Mouse (Mus musculus): ENCODE measurements at regions not wholly inside any gene's neighbourhood (a gene's known extent, or its start where the extent isn't known, plus 50 kb on each side); places are given as distances from the start of the nearest gene placed in this dataset.

DNA sequence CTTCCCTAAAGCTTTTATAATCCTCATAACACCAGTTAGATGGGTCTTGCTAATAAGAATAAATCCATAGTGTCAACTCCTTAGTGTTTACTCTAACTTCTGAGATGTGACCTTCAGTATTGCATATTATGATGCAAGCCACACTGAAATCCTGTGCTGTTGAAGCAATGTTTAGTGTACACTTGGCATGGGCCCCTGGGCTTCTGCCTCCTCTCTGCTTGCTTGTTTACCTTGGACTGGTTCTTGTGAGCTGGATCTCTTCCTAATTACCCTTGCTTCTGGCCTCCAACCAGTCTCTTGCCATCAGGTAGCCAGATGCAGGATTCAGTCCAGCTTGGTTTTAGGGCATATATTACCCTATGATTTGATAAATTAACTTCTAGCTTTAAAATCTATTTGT is 57.0 kb downstream of the Rgs2 start:
- H3K27me3 ChIP-seq = no peaks in the 10 kb centered on the region
- H3K36me3 ChIP-seq = no peaks in the 10 kb centered on the region
- no peaks in the 10 kb centered on the region for H3K9me3 ChIP-seq (replicated peaks)
- H3K4me3 ChIP-seq (replicated peaks) = no peak overlapping the region
- H3K9ac ChIP-seq = no peak overlapping the region
- H3K27ac ChIP-seq (replicated peaks) = no peak overlapping the region
- H3K4me1 ChIP-seq = no peaks in the 10 kb centered on the region; the same call in 1 of the 2 replicates
- ATAC-seq (ENCODE audit: insufficient number of reproducible peaks, low FRiP score, low TSS enrichment, low read depth) = no peak
- H3K4me2 ChIP-seq (replicated peaks) = no peak overlapping the region

- ATAC-seq (ENCODE audit: insufficient number of reproducible peaks, low FRiP score, low TSS enrichment, low read depth) = peak; percentile 70; the same call in 1 of the 2 replicates
- Histone ChIP-seq H3K9me3 (replicated peaks) (no peaks in the 10 kb centered on the region), H3K4me1 (0 out of 2 replicates have a peak, but pooled peaks cover 4% of the 10 kb centered on the region), H3K27me3 (no peaks in the 10 kb centered on the region), H3K4me2 (replicated peaks) (no peak overlapping the region), H3K36me3 (no peaks in the 10 kb centered on the region), H3K4me3 (replicated peaks) (no peak overlapping the region), H3K27ac (replicated peaks) (no peak overlapping the region), H3K9ac (no peak overlapping the region)
- WGBS = 60% methylated on average over 5 of the region's 5 CpGs
These were observed 62.5 kb downstream of the Rgs2 start for GRCm38 (mm10) chr1:143941465-143941864.

DNA sequence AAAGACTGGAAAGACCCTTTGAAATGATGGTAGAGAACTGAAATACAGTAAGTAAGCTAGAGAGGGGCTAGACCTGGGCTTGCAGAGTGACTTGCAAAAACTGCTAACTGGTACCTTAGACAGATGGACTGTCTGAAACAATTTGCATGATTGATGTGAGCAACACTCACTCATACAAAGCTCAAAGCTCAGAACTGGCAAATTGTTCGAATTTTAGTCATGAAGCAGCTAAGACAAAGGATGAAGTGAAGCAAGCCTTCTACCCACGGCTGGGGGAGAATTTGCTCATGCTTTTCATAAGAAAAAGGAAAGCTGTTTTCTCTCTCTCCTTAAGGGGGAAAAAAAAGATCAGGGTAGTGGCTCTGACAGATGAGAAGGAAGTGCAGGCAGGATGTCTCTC is 64.5 kb downstream of the Rgs2 start:
- ATAC-seq (ENCODE audit: insufficient number of reproducible peaks, low FRiP score, low TSS enrichment, low read depth) = no peak
- Histone ChIP-seq H3K27ac (replicated peaks) (no peak overlapping the region), H3K4me2 (replicated peaks) (no peak overlapping the region), H3K9ac (no peak overlapping the region), H3K9me3 (replicated peaks) (no peaks in the 10 kb centered on the region), H3K4me3 (replicated peaks) (no peak overlapping the region), H3K4me1 (0 out of 2 replicates have a peak, but pooled peaks cover 4% of the 10 kb centered on the region), H3K27me3 (no peaks in the 10 kb centered on the region), H3K36me3 (no peaks in the 10 kb centered on the region)
- WGBS = 30% methylated on average over 2 of the region's 2 CpGs

DNA sequence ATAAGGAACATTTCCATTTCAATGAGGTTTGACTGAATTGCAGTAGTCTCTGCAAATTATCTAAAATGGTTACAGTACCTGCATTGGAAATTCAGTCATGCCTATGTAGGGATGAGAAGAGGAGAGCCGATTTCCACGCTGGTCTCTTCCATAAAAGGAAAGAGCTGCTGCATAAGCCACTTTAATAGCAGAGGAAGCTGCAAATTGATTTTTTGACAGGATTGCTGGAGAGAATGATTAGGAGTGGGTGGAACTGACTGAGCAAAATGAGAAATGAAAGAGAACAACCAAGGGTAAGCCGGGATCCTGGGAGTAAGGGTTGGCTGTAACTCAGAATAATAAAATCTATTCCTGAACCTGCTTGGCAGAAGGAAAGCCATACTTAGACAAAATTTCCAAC is 65.4 kb downstream of the Rgs2 start:
- no peak overlapping the region for H3K4me2 ChIP-seq (replicated peaks)
- ATAC-seq (ENCODE audit: insufficient number of reproducible peaks, low FRiP score, low TSS enrichment, low read depth) = no peak
- 73% methylated on average over 3 of the region's 3 CpGs for WGBS
- no peak overlapping the region for H3K9ac ChIP-seq
- no peaks in the 10 kb centered on the region for H3K9me3 ChIP-seq (replicated peaks)
- H3K4me3 ChIP-seq (replicated peaks) = no peak overlapping the region
- no peaks in the 10 kb centered on the region for H3K36me3 ChIP-seq
- H3K27ac ChIP-seq (replicated peaks) = no peak overlapping the region
- no peaks in the 10 kb centered on the region for H3K27me3 ChIP-seq
- H3K4me1 ChIP-seq = 0 out of 2 replicates have a peak, but pooled peaks cover 4% of the 10 kb centered on the region

DNA sequence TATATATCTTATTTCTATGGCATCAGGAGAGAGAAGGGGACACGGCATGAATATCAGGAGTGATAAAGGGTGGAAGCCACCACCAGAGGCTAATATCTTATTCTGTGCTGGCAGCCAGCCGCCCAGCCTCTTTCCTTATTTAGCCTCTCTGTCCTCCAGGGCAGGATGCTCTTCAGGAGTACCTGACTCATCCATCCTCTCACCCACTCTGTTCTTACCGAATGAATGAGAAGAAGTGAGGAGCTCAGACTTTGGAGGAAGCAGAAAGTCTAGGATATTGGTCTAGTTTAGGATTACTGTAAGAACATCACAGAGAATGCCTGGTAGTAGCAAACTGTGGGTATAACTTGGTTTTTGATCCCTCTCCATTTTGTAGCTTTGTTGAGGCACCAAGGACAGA is 73.2 kb downstream of the Rgs2 start:
- ATAC-seq (ENCODE audit: insufficient number of reproducible peaks, low FRiP score, low TSS enrichment, low read depth) = no peak
- WGBS = 80% methylated on average over 3 of the region's 3 CpGs
- Histone ChIP-seq H3K36me3 (no peaks in the 10 kb centered on the region), H3K4me3 (replicated peaks) (no peak overlapping the region), H3K27me3 (no peaks in the 10 kb centered on the region), H3K4me2 (replicated peaks) (no peak overlapping the region), H3K9ac (no peak overlapping the region), H3K27ac (replicated peaks) (no peak overlapping the region), H3K9me3 (replicated peaks) (no peaks in the 10 kb centered on the region), H3K4me1 (no peaks in the 10 kb centered on the region)

DNA sequence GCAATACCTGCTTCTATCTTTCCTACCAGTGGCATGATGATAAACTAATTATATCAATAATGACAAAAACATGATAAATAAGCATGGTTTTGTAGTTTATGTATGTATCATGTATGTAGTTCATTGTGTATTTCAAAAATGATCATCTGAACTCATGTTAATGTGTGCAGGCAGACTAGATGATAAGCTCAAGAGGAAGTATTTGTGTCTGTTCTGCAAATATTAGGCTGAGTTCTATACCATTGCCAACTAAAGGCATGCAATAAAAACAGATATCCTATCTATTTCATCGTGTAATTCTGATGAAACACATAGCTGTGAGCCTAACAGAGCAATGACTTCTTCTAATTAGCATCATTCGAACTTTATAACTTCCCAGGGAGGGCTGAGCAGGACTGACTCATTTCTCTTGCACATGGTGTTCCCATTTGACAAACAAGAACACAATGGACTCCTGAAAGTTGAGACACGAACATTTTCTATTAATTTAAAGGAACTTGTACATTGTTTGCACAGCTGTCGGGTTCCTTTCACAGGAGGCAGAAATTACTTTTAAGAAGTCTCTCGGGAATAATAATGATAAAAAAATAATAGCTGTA is 74.3 kb downstream of the Rgs2 start:
- 61% methylated on average over 5 of the region's 5 CpGs for WGBS
- Histone ChIP-seq H3K4me3 (replicated peaks) (no peak overlapping the region), H3K9me3 (replicated peaks) (no peaks in the 10 kb centered on the region), H3K36me3 (no peaks in the 10 kb centered on the region), H3K4me1 (no peaks in the 10 kb centered on the region), H3K4me2 (replicated peaks) (no peak overlapping the region), H3K9ac (no peak overlapping the region), H3K27ac (replicated peaks) (no peak overlapping the region), H3K27me3 (no peaks in the 10 kb centered on the region)
- no peak for ATAC-seq (ENCODE audit: insufficient number of reproducible peaks, low FRiP score, low TSS enrichment, low read depth)

DNA sequence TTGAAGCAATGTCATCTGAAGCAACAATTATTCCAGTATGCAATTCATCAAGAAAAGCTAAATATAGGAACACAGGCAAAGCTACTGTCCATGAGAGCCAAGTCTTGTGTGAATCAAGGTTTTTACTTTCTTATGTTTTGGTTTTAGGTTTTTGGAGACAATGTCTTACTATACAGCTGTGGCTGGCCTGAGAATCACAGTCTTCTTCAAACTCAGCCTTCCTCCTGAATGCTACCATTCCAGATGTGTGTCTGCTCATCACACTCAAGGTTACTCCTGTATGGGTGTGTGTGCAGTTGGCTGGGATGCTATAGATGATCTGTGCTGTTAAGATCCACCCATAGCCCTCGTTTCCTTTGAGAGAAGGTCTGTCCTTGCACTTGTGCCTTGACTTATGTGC is 81.5 kb downstream of the Rgs2 start:
- H3K9ac ChIP-seq = no peak overlapping the region
- 57% methylated on average over 1 of the region's 1 CpGs for WGBS
- no peaks in the 10 kb centered on the region for H3K36me3 ChIP-seq
- no peak for ATAC-seq (ENCODE audit: insufficient number of reproducible peaks, low FRiP score, low TSS enrichment, low read depth)
- no peaks in the 10 kb centered on the region for H3K9me3 ChIP-seq (replicated peaks)
- no peak overlapping the region for H3K4me3 ChIP-seq (replicated peaks)
- H3K27ac ChIP-seq (replicated peaks) = 0 out of 2 replicates have a peak overlapping the region, but pooled peaks have one; percentile 34
- H3K4me2 ChIP-seq (replicated peaks) = no peak overlapping the region
- H3K27me3 ChIP-seq = no peaks in the 10 kb centered on the region
- H3K4me1 ChIP-seq = peaks cover 9% of the 10 kb centered on the region; the same call in 1 of the 2 replicates

DNA sequence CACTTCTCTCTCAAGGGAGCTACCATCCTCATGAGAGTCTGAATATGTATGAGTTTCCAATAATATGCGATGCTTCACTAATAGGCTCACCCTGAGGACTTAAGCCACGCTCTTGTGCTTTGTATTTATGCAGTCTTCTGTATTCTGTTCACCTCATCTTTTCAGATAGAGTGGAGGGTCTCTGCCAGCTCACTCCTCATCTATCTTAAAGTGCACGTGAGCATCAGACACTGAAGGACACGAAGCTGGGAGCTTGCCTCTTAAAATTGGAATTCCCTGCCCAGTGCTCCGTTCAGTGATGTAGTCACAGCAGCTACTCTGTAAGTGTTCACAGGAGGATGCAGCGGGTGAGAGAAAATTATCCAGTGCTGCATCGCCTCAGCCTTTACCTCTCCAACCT is 83.7 kb downstream of the Rgs2 start:
- H3K27ac ChIP-seq (replicated peaks) = no peak overlapping the region
- no peak for ATAC-seq (ENCODE audit: insufficient number of reproducible peaks, low FRiP score, low TSS enrichment, low read depth)
- H3K4me2 ChIP-seq (replicated peaks) = no peak overlapping the region
- H3K4me3 ChIP-seq (replicated peaks) = no peak overlapping the region
- WGBS = 78% methylated on average over 7 of the region's 7 CpGs
- H3K27me3 ChIP-seq = no peaks in the 10 kb centered on the region
- no peaks in the 10 kb centered on the region for H3K36me3 ChIP-seq
- no peak overlapping the region for H3K9ac ChIP-seq
- H3K4me1 ChIP-seq = peaks cover 9% of the 10 kb centered on the region; the same call in 1 of the 2 replicates
- H3K9me3 ChIP-seq (replicated peaks) = no peaks in the 10 kb centered on the region

DNA sequence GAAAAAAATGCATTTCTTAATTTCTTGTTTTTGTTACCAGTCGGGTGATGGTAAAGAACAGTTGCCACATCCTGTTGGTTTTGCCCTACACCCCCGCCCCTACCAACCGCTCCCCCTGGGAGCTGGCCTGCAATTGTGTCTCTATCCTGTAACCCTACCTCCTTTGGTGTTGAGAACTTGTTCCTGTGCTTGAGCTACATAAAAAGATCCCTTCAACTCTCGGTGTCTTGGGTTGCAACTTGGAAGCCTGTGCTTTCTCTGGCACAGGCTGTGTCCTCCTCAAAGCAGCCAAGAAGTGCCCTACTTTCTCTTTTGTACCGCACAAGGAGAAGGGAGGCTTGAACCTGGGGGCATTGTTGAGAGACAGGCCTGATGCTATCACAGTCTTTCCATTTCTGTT is 85.0 kb downstream of the Rgs2 start:
- Histone ChIP-seq H3K4me2 (replicated peaks) (no peak overlapping the region), H3K9me3 (replicated peaks) (no peaks in the 10 kb centered on the region), H3K9ac (no peak overlapping the region), H3K36me3 (no peaks in the 10 kb centered on the region), H3K4me1 (peaks cover 9% of the 10 kb centered on the region; the same call in 1 of the 2 replicates), H3K27me3 (no peaks in the 10 kb centered on the region), H3K27ac (replicated peaks) (0 out of 2 replicates have a peak overlapping the region, but pooled peaks have one; percentile 11), H3K4me3 (replicated peaks) (no peak overlapping the region)
- 59% methylated on average over 5 of the region's 5 CpGs for WGBS
- no peak for ATAC-seq (ENCODE audit: insufficient number of reproducible peaks, low FRiP score, low TSS enrichment, low read depth)

DNA sequence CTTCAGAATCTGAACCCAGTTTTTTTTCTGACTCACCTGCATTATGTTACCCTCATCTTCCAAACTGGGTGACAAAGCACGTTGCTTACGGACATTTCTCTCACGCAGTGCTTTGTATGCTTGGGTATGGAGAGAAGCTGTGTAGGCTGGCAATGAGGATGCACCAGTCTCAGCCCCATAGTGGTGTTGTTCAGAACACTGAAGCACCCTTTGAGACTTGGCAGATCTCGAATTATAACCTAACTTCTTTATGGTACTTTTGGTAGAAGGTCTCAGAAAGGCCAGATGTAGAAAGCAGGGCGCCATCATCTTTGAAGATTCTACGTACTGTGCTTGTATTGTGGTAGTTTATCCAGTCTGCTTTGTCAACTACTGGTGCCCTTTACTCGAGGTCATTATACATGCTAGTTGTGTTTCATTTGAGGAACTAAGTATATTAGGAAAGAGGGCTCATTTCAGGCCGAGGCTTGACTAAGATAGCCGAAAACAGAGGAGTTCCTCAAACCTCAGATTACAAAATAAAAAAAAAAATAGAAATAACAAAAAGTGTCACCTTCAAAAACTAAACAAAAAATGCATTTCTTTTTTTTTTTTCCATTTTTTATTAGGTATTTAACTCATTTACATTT is 85.7 kb downstream of the Rgs2 start:
- H3K4me3 ChIP-seq (replicated peaks) = no peak overlapping the region
- no peak overlapping the region for H3K27ac ChIP-seq (replicated peaks)
- H3K27me3 ChIP-seq = no peaks in the 10 kb centered on the region
- 89% methylated on average over 9 of the region's 9 CpGs for WGBS
- no peak overlapping the region for H3K4me2 ChIP-seq (replicated peaks)
- no peak for ATAC-seq (ENCODE audit: insufficient number of reproducible peaks, low FRiP score, low TSS enrichment, low read depth)
- peaks cover 9% of the 10 kb centered on the region; the same call in 1 of the 2 replicates for H3K4me1 ChIP-seq
- no peaks in the 10 kb centered on the region for H3K36me3 ChIP-seq
- no peak overlapping the region for H3K9ac ChIP-seq
- H3K9me3 ChIP-seq (replicated peaks) = no peaks in the 10 kb centered on the region

GRCm38 (mm10) chr1:143917623-143918022 is 86.3 kb downstream of the Rgs2 start:
- no peak for ATAC-seq (ENCODE audit: insufficient number of reproducible peaks, low FRiP score, low TSS enrichment, low read depth)
- H3K4me2 ChIP-seq (replicated peaks) = no peak overlapping the region
- H3K36me3 ChIP-seq = no peaks in the 10 kb centered on the region
- H3K27ac ChIP-seq (replicated peaks) = no peak overlapping the region
- no peaks in the 10 kb centered on the region for H3K27me3 ChIP-seq
- H3K9me3 ChIP-seq (replicated peaks) = no peaks in the 10 kb centered on the region
- no peak overlapping the region for H3K4me3 ChIP-seq (replicated peaks)
- peaks cover 7% of the 10 kb centered on the region; the same call in 1 of the 2 replicates for H3K4me1 ChIP-seq
- H3K9ac ChIP-seq = no peak overlapping the region
- 35% methylated on average over 5 of the region's 5 CpGs for whole genome bisulfite sequencing

DNA sequence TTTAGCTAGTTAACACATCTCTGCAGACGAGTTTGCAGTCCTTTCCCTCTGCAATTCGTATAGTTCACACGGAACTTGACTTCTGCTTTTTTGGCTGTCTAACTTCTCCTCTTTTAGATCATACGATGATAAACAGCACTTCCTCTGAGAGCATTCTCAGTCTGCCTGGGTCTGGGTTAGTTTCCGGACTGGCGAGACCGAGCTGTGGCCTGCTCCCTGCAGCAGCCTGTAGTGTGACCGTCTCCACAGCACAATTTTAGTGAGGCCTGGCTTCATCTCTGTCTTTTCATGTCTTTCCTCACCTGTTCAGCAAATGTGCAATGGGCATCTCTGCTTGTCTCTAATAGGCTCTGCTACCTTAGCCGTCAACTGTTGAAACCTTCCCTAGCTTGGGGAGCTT is 87.4 kb downstream of the Rgs2 start:
- Histone ChIP-seq H3K4me3 (replicated peaks) (no peak overlapping the region), H3K9me3 (replicated peaks) (no peaks in the 10 kb centered on the region), H3K27ac (replicated peaks) (no peak overlapping the region; the same call in 1 of the 2 replicates), H3K36me3 (no peaks in the 10 kb centered on the region), H3K4me2 (replicated peaks) (no peak overlapping the region), H3K9ac (no peak overlapping the region), H3K27me3 (no peaks in the 10 kb centered on the region), H3K4me1 (peaks cover 5% of the 10 kb centered on the region; the same call in 1 of the 2 replicates)
- whole genome bisulfite sequencing = 80% methylated on average over 9 of the region's 9 CpGs
- no peak for ATAC-seq (ENCODE audit: insufficient number of reproducible peaks, low FRiP score, low TSS enrichment, low read depth)

All from embryonic facial prominence, embryonic 15.5 days (tissue).